Mouse (Mus musculus): ENCODE data around the gene Zbed4. TPM values are rescaled to one million over a fixed set of nuclear protein-coding genes. Genes with fewer than 3 reads are reported as not detected.

Gene Zbed4
- total RNA-seq (2023; ENCODE audit: inconsistent age) = 27.1 to 36.7 TPM (median 31.5 TPM) in 4 replicates

DNA sequence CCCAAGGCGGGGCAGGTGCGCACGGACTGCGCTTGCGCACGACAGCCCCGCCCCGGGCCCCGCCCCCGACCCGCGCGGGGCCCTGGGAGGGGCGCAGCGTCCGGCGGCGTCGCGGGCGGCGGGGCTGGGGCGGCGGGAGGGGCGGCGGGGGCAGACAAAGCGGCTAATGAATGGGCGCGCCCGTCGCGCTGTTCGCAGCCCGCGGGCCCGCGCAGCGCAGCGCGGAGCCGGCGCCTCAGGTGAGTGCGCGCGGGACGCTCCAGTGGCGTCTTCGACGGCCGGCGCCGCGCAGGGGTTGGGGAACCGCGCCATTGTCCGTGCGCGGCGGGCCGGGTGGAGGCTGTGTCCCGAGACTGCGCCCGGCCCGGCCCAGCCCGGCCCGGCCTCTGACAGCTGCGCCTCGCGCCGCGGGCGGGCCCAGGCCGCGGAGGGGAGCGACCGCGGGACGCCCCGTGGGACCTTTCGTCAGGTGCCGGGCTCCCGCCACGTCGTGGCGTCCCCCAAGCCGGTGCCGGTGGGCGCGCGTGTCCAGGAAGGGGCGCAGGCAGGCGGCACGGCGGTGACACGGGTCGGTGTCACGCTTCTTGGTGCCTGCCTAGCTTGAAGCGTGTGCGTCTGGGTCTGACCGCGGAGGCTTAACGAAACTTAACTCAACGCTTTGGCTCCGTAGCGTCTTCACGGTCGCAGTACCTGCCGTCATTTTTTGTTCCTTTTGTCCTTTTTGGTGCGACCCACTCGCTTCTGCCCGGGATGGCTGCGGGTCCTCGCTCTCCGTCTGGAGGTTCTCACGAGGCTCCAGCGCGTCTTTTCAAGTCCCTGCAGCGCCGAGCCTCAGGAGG is at the start of gene Zbed4:
Gene Zbed4 (plus strand): TSS at position 97 of the 839 bp plus-strand sequence.

DNA sequence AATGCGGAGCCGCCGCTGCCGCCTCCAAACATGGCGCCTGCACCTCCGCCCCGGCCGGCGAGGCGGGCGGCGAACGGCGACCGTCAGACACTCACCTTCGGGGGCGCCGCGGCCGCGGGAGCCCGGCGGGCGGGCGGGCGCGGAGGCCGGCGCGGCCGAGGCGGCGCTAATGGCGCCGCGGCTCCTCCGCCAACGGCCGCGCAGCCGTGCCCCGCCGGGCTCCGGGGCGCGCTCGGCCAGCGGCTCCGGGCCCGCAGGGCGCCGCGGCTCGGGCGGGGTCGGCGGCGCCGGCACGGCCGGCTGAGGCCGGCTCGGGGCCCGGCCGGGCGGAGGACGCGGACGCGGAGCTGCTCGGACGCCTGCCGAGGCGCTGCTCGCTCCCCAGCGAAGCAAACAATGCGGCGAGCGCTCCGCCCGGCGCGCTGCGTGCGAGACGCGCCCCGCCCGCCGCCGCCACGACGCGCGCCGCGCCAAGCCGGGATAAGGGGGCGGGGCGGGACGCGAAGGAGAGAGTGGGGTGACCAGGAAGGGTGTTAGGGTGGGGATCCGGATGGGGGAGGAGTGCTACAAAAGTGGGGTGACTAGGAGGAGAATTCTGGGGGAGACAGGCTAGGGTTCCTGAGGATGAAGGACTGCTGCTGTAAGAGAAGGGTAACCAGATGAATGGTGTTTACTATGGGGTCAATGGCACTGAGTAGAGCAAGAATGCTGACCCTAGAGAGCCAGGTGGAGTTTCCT is 17.5 kb upstream of the Zbed4 start, which contains the start of gene Brd1:
Gene Brd1 (minus strand): TSS at position 400 of the 738 bp plus-strand sequence.

GRCm38 (mm10) chr15:88819026-88819905 is 67.8 kb downstream of the Zbed4 start, which contains the start of the genes Alg12 and Creld2:
Alg12 (minus strand) TSS chr15:88819318.
Creld2 (plus strand) TSS chr15:88819646.

Other genes with a start within 250 kb of the Zbed4 start
- gene Zdhhc25, start 151.4 kb upstream of the Zbed4 start, total RNA-seq (2023; ENCODE audit: inconsistent age) = not detected in 4 replicates
- 97.6 to 106 TPM (median 101 TPM) in 4 replicates for gene Brd1, start 17.4 kb upstream of the Zbed4 start, total RNA-seq (2023; ENCODE audit: inconsistent age)
- gene Alg12, start 67.7 kb downstream of the Zbed4 start, total RNA-seq (2023; ENCODE audit: inconsistent age) = 18.7 to 21.8 TPM (median 19.5 TPM) in 4 replicates
- 32.0 to 50.7 TPM (median 36.5 TPM) in 4 replicates for gene Creld2, start 68.0 kb downstream of the Zbed4 start, total RNA-seq (2023; ENCODE audit: inconsistent age)
- 99.0 to 122 TPM (median 117 TPM) in 4 replicates for gene Pim3, start 110.5 kb downstream of the Zbed4 start, total RNA-seq (2023; ENCODE audit: inconsistent age)
- gene Ttll8, start 202.8 kb downstream of the Zbed4 start, total RNA-seq (2023; ENCODE audit: inconsistent age) = not detected in 4 replicates
- not detected in 4 replicates for gene Mlc1, start 227.3 kb downstream of the Zbed4 start, total RNA-seq (2023; ENCODE audit: inconsistent age)
- not detected in 4 replicates for gene Mov10l1, start 231.2 kb downstream of the Zbed4 start, total RNA-seq (2023; ENCODE audit: inconsistent age)